Mouse (Mus musculus) neural tube, embryonic 10.5 days (tissue): Measurements from ENCODE around the gene Top2a.

Source experiments
- DNase-seq: peaks from one replicate; pipeline ENCODE4 v3.0.0-alpha.2; 2017; ENCODE audit warnings: low spot score; ENCODE audit errors: extremely low spot score

Top2a gene

GRCm38 (mm10) chr11:99023500-99024467, at the start of gene Top2a:
TSS of gene Top2a (minus strand) at chr11:99024189.
- peak; percentile 99 for DNase-seq

- no peak for DNase-seq
These were observed 49.8 kb upstream of the Top2a start for GRCm38 (mm10) chr11:99073781-99074180.

- peak; percentile 82 for DNase-seq
These were observed 47.9 kb upstream of the Top2a start for GRCm38 (mm10) chr11:99071866-99072265.

- no peak for DNase-seq
These were observed 44.5 kb upstream of the Top2a start for GRCm38 (mm10) chr11:99068455-99068854.

- DNase-seq = no peak
These were observed 43.6 kb upstream of the Top2a start for GRCm38 (mm10) chr11:99067591-99067990.

GRCm38 (mm10) chr11:99065979-99066378, 42.0 kb upstream of the Top2a start:
- peak; percentile 77 for DNase-seq

GRCm38 (mm10) chr11:99065353-99065752, 41.4 kb upstream of the Top2a start:
- DNase-seq = no peak

- DNase-seq = no peak
These were observed 39.6 kb upstream of the Top2a start for GRCm38 (mm10) chr11:99063406-99064131.

GRCm38 (mm10) chr11:99062661-99063060, 38.7 kb upstream of the Top2a start:
- DNase-seq = no peak

GRCm38 (mm10) chr11:99060435-99060834, 36.4 kb upstream of the Top2a start:
- no peak for DNase-seq

- peak; percentile 54 for DNase-seq
These were observed 31.8 kb upstream of the Top2a start for GRCm38 (mm10) chr11:99055571-99056452.

- DNase-seq = no peak
These were observed 31.2 kb upstream of the Top2a start for GRCm38 (mm10) chr11:99055143-99055542.

- DNase-seq = no peak
These were observed 23.7 kb upstream of the Top2a start for GRCm38 (mm10) chr11:99047643-99048042.

GRCm38 (mm10) chr11:99047120-99047519, 23.1 kb upstream of the Top2a start:
- no peak for DNase-seq

- DNase-seq = no peak
These were observed 21.3 kb upstream of the Top2a start for GRCm38 (mm10) chr11:99045159-99045889.

GRCm38 (mm10) chr11:99044306-99044705, 20.3 kb upstream of the Top2a start:
- no peak for DNase-seq

GRCm38 (mm10) chr11:99043632-99044031, 19.6 kb upstream of the Top2a start:
- DNase-seq = no peak

GRCm38 (mm10) chr11:99042834-99043431, 18.9 kb upstream of the Top2a start:
- DNase-seq = peak; percentile 42

- DNase-seq = peak; percentile 25
These were observed 18.1 kb upstream of the Top2a start for GRCm38 (mm10) chr11:99041841-99042780.
